Mouse (Mus musculus): Measurements from ENCODE around the gene Fgf23. TPM values are rescaled to one million over a fixed set of nuclear protein-coding genes. Genes with fewer than 3 reads are reported as not detected.

The Fgf23 gene
- polyA plus RNA-seq (2014; fragmentation: Nextera tagmentation; extraction: Ambion mirVana), result 0.11 TPM in 1 of 2 replicates, not detected in the other

DNA sequence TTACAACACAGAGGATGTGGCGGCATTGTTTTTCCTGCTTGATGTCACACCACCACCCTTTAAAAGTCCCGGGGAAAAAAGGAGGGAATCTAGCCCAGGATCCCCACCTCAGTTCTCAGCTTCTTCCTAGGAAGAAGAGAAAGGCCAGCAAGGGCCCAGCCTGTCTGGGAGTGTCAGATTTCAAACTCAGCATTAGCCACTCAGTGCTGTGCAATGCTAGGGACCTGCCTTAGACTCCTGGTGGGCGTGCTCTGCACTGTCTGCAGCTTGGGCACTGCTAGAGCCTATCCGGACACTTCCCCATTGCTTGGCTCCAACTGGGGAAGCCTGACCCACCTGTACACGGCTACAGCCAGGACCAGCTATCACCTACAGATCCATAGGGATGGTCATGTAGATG lies at the start of gene Fgf23:
TSS of gene Fgf23 (plus strand) at position 86 of the 400 bp plus-strand sequence.
- 21% methylated on average over 5 of the region's 5 CpGs for WGBS
- no peak within 1 kb of the TSS for H3K4me2 ChIP-seq (ENCODE audit: low read depth, low read length)
- H3K4me3 ChIP-seq (ENCODE audit: low read depth, low read length), result no peak within 1 kb of the TSS
- H3K36me3 ChIP-seq (ENCODE audit: control insufficient read depth, insufficient read depth, low read length), result no peaks in the 10 kb centered on the region
- no peaks in the 10 kb centered on the region for H3K27me3 ChIP-seq (ENCODE audit: control insufficient read depth, insufficient read depth, low read length)
- no peaks in the 10 kb centered on the region for H3K4me1 ChIP-seq (ENCODE audit: control insufficient read depth, insufficient read depth, low read length)
- no peak within 1 kb of the TSS for H3K9ac ChIP-seq (replicated peaks; ENCODE audit: low read depth, low read length)
- H3K27ac ChIP-seq (ENCODE audit: low read depth, low read length), result no peak within 1 kb of the TSS
- ATAC-seq (ENCODE audit: low read depth), result no peak
- H3K9me3 ChIP-seq (ENCODE audit: control insufficient read depth, low read length), result no peaks in the 10 kb centered on the region

DNA sequence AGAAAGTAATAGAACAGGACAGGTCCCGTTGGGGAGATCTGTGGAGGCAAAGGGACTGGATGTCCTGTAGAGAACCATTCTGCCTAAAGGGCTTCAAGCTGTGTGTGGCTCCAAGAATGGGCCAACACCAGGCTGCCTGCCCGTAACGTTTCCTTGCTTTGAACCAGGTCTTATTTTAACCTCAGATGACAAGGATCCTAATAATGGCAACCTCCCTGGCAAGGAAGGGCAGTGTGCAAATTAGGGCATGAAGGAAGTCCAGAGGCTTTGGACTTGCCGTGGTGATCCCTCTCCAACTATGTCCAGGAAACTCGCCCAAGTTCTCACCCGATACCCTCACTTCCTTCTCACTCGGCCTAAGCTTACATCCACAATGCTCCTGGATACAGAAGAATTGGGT lies 47.9 kb upstream of the Fgf23 start:
- Histone ChIP-seq H3K9me3 (ENCODE audit: control insufficient read depth, low read length) (no peaks in the 10 kb centered on the region), H3K27me3 (ENCODE audit: control insufficient read depth, insufficient read depth, low read length) (no peaks in the 10 kb centered on the region), H3K9ac (replicated peaks; ENCODE audit: low read depth, low read length) (no peak overlapping the region), H3K4me3 (ENCODE audit: low read depth, low read length) (no peak overlapping the region), H3K4me2 (ENCODE audit: low read depth, low read length) (no peak overlapping the region), H3K36me3 (ENCODE audit: control insufficient read depth, insufficient read depth, low read length) (no peaks in the 10 kb centered on the region), H3K4me1 (ENCODE audit: control insufficient read depth, insufficient read depth, low read length) (no peaks in the 10 kb centered on the region), H3K27ac (ENCODE audit: low read depth, low read length) (no peak overlapping the region)
- 75% methylated on average over 7 of the region's 7 CpGs for WGBS
- no peak for ATAC-seq (ENCODE audit: low read depth)

DNA sequence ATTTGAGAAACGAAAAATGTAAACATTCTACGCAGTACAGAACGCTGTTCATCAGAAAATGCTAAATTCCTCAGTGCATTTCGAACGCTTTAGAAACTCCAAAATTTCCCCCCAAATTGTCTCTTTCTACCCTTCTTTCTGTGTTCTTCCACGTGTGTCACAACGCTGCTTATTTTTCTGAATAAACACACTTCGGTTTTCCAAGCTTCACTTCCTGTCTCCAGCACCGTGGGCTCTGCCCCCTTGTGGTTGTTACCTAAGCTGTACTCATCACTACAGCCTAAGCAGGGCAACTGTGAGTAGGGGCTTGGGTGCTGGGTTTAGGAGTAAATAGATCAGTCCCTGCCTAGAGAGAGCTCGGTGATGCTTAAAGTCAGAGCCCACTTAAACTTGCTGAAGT lies 37.9 kb upstream of the Fgf23 start:
- Histone ChIP-seq H3K4me3 (ENCODE audit: low read depth, low read length) (no peak overlapping the region), H3K9me3 (ENCODE audit: control insufficient read depth, low read length) (no peaks in the 10 kb centered on the region), H3K9ac (replicated peaks; ENCODE audit: low read depth, low read length) (no peak overlapping the region), H3K4me2 (ENCODE audit: low read depth, low read length) (no peak overlapping the region), H3K36me3 (ENCODE audit: control insufficient read depth, insufficient read depth, low read length) (no peaks in the 10 kb centered on the region), H3K27me3 (ENCODE audit: control insufficient read depth, insufficient read depth, low read length) (no peaks in the 10 kb centered on the region), H3K27ac (ENCODE audit: low read depth, low read length) (no peak overlapping the region), H3K4me1 (ENCODE audit: control insufficient read depth, insufficient read depth, low read length) (no peaks in the 10 kb centered on the region)
- no peak for ATAC-seq (ENCODE audit: low read depth)
- WGBS, result 47% methylated on average over 10 of the region's 10 CpGs

DNA sequence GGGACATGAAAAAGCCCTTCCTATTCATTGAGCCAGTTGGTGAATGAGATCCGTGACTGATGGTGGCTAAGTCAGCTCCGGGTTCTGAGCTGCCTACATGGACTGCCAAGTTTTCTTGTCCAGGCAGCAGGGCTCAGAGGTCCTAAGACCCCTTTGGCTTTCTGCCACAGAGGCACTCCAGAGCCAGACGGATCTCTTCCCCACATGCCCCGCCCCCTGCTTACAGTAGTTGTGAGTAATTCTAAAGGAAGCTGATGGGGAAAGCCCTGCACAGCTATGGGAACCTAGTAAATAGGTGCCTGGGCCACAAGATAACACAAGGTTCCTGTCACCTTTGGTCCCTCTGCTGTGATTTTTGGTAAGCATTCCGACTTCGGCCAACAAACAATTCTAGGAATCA lies 27.8 kb upstream of the Fgf23 start:
- no peak for ATAC-seq (ENCODE audit: low read depth)
- 60% methylated on average over 6 of the region's 6 CpGs for WGBS

DNA sequence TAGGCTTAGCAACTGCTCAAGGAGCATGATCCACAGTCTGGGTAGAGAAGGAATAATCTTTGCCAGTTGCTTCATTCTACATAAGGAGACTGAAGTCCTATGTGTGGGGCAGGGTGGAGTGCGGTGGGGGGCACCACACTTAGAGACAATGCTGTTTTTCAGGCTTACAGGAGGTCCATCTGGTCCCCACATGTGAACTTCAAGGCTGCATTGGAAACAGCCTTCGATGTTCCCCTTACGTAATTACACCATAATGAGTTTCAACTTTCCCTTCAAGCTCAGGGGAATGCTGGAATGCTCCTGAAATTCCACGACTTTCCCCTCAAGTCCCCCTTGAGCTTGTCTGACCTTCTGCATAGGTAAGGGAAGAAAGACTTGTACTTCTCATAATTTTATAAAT lies 21.9 kb upstream of the Fgf23 start:
- WGBS, result 74% methylated on average over 4 of the region's 4 CpGs

More for the DNA sequence above, 27.8 kb upstream of the Fgf23 start:
- Histone ChIP-seq H3K27me3 (ENCODE audit: control insufficient read depth, insufficient read depth, low read length) (no peaks in the 10 kb centered on the region), H3K4me3 (ENCODE audit: low read depth, low read length) (no peak overlapping the region), H3K9me3 (ENCODE audit: control insufficient read depth, low read length) (no peaks in the 10 kb centered on the region), H3K27ac (ENCODE audit: low read depth, low read length) (no peak overlapping the region), H3K4me1 (ENCODE audit: control insufficient read depth, insufficient read depth, low read length) (no peaks in the 10 kb centered on the region), H3K9ac (replicated peaks; ENCODE audit: low read depth, low read length) (no peak overlapping the region), H3K4me2 (ENCODE audit: low read depth, low read length) (no peak overlapping the region), H3K36me3 (ENCODE audit: control insufficient read depth, insufficient read depth, low read length) (no peaks in the 10 kb centered on the region)

DNA sequence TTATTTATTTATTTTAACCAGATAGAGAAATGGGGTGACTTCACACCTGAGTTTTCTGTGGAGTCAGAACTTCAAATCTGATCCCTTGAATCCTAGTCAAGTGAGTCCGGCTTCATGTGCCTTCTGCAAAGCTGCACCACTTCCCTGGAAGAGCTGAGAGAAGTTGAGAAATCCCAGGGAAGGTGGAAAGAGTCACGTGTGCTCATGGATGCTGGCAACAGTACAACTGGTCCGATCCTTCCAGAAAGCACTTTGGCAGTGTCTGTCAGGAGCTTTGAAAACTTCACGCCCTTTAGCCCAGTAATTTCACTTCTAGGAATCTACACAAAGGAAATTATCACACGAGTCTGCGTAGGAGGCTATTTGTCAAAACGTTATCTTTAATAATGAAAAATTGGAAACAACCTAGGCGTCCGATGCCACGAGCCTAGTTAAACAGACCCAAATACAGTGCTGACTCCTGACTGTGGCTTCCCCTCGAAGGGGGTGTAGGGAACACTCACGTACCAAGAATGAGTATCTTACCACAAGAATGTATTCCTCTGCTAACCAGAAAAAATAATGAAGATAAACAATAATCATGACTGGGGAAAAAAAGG lies 15.6 kb upstream of the Fgf23 start:
- H3K4me2 ChIP-seq (ENCODE audit: low read depth, low read length), result no peak overlapping the region
- H3K9ac ChIP-seq (replicated peaks; ENCODE audit: low read depth, low read length), result no peak overlapping the region
- no peaks in the 10 kb centered on the region for H3K4me1 ChIP-seq (ENCODE audit: control insufficient read depth, insufficient read depth, low read length)
- no peaks in the 10 kb centered on the region for H3K36me3 ChIP-seq (ENCODE audit: control insufficient read depth, insufficient read depth, low read length)
- H3K4me3 ChIP-seq (ENCODE audit: low read depth, low read length), result no peak overlapping the region
- no peaks in the 10 kb centered on the region for H3K27me3 ChIP-seq (ENCODE audit: control insufficient read depth, insufficient read depth, low read length)
- no peak for ATAC-seq (ENCODE audit: low read depth)
- H3K27ac ChIP-seq (ENCODE audit: low read depth, low read length), result no peak overlapping the region
- no peaks in the 10 kb centered on the region for H3K9me3 ChIP-seq (ENCODE audit: control insufficient read depth, low read length)
- WGBS, result 86% methylated on average over 12 of the region's 12 CpGs

More for the DNA sequence above, 21.9 kb upstream of the Fgf23 start:
- Histone ChIP-seq H3K27ac (ENCODE audit: low read depth, low read length) (no peak overlapping the region), H3K4me3 (ENCODE audit: low read depth, low read length) (no peak overlapping the region), H3K4me2 (ENCODE audit: low read depth, low read length) (no peak overlapping the region), H3K27me3 (ENCODE audit: control insufficient read depth, insufficient read depth, low read length) (no peaks in the 10 kb centered on the region), H3K36me3 (ENCODE audit: control insufficient read depth, insufficient read depth, low read length) (no peaks in the 10 kb centered on the region), H3K4me1 (ENCODE audit: control insufficient read depth, insufficient read depth, low read length) (no peaks in the 10 kb centered on the region), H3K9ac (replicated peaks; ENCODE audit: low read depth, low read length) (no peak overlapping the region), H3K9me3 (ENCODE audit: control insufficient read depth, low read length) (no peaks in the 10 kb centered on the region)
- ATAC-seq (ENCODE audit: low read depth), result no peak

DNA sequence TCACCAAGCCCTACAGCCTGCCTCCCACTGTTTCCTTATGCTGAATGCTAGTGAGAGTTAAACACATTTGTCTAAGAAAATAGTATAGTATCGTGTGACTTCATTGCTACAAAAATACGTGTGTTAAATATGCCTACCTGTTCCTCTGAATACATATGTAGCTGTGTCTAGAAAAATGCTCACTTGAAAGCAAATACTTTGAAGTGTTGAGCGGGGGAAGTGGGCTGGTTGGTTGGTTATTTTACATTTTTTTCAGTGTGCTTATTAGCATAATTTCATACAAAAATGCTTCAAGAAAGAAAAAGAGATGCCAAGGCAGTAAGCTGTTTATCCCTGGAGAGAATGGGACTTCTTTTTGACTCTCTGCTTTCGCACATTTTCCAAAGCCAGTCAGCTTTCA lies 12.7 kb upstream of the Fgf23 start:
- Histone ChIP-seq H3K27me3 (ENCODE audit: control insufficient read depth, insufficient read depth, low read length) (no peaks in the 10 kb centered on the region), H3K4me1 (ENCODE audit: control insufficient read depth, insufficient read depth, low read length) (no peaks in the 10 kb centered on the region; the same call in 1 of the 2 replicates), H3K4me3 (ENCODE audit: low read depth, low read length) (no peak overlapping the region), H3K36me3 (ENCODE audit: control insufficient read depth, insufficient read depth, low read length) (no peaks in the 10 kb centered on the region), H3K27ac (ENCODE audit: low read depth, low read length) (no peak overlapping the region), H3K9ac (replicated peaks; ENCODE audit: low read depth, low read length) (no peak overlapping the region), H3K9me3 (ENCODE audit: control insufficient read depth, low read length) (no peaks in the 10 kb centered on the region), H3K4me2 (ENCODE audit: low read depth, low read length) (no peak overlapping the region)
- WGBS, result 90% methylated on average over 4 of the region's 4 CpGs
- no peak for ATAC-seq (ENCODE audit: low read depth)

DNA sequence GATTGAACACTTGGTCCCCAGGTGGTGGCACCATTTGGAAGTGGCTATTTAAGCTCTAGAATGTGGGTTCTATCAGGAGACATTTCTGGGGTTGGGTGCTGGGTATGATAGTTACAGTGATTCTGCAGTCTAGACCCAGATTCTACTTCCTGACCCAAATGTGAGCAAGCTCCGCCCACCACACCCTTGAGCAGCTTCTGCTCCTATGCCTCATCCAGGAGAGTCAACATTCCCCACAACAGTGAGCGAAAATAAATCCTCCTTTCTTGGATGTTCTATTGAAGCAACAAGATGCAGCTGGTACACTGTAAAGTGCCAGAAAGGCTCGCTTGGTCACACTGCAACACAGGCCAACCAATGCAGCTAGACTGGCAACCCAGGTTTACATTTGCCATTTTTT lies 8.8 kb upstream of the Fgf23 start:
- Histone ChIP-seq H3K4me1 (ENCODE audit: control insufficient read depth, insufficient read depth, low read length) (no peaks in the 10 kb centered on the region; the same call in 1 of the 2 replicates), H3K27me3 (ENCODE audit: control insufficient read depth, insufficient read depth, low read length) (no peaks in the 10 kb centered on the region), H3K9ac (replicated peaks; ENCODE audit: low read depth, low read length) (no peak overlapping the region), H3K4me2 (ENCODE audit: low read depth, low read length) (no peak overlapping the region), H3K4me3 (ENCODE audit: low read depth, low read length) (no peak overlapping the region), H3K27ac (ENCODE audit: low read depth, low read length) (no peak overlapping the region), H3K9me3 (ENCODE audit: control insufficient read depth, low read length) (no peaks in the 10 kb centered on the region), H3K36me3 (ENCODE audit: control insufficient read depth, insufficient read depth, low read length) (no peaks in the 10 kb centered on the region)
- no peak for ATAC-seq (ENCODE audit: low read depth)
- 91% methylated on average over 3 of the region's 3 CpGs for WGBS

DNA sequence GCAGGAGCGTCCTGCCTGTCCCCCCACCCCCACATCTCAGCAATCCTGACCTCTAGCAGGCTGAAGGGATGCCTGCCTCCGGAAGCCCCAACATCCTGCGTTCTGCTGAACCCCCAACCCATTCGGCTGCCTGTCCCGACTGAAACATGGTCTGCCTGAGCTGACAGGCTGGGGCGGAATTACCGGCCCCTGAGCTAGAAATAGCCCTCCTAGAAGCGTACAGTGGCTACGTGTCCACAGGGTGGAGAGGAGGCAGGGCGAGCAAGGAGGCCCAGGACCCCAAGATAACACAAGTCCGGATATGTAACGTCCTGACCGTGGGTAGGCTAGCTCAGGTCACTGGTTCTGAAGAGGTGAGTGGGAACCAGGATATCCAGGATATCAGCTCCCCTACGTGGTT lies 7.9 kb upstream of the Fgf23 start:
- no peak overlapping the region for H3K4me3 ChIP-seq (ENCODE audit: low read depth, low read length)
- H3K9ac ChIP-seq (replicated peaks; ENCODE audit: low read depth, low read length), result 0 out of 2 replicates have a peak overlapping the region, but pooled peaks have one; percentile 25
- WGBS, result 9% methylated on average over 14 of the region's 14 CpGs
- no peak overlapping the region for H3K27ac ChIP-seq (ENCODE audit: low read depth, low read length)
- ATAC-seq (ENCODE audit: low read depth), result no peak
- peak overlapping the region; percentile 20; the same call in 1 of the 2 replicates for H3K4me2 ChIP-seq (ENCODE audit: low read depth, low read length)
- no peaks in the 10 kb centered on the region; the same call in 1 of the 2 replicates for H3K4me1 ChIP-seq (ENCODE audit: control insufficient read depth, insufficient read depth, low read length)
- H3K9me3 ChIP-seq (ENCODE audit: control insufficient read depth, low read length), result no peaks in the 10 kb centered on the region
- H3K27me3 ChIP-seq (ENCODE audit: control insufficient read depth, insufficient read depth, low read length), result no peaks in the 10 kb centered on the region
- H3K36me3 ChIP-seq (ENCODE audit: control insufficient read depth, insufficient read depth, low read length), result no peaks in the 10 kb centered on the region
